Mouse (Mus musculus): ENCODE measurements around the gene Bik. TPM values are rescaled to one million over a fixed set of nuclear protein-coding genes. Genes with fewer than 3 reads are reported as not detected.
A peak's percentile ranks its signal among the peaks of the same experiment; 100 is the strongest.

The Bik gene
- under 1 TPM in 1 of 2 experiments, not detected in 1; 0.70 TPM for total RNA-seq (2021)
- long read RNA-seq, experiment 1, result 0 reads
- long read RNA-seq, experiment 2, result 0 reads

GRCm38 (mm10) chr15:83526424-83527091 lies at the start of gene Bik:
Gene Bik (plus strand): TSS chr15:83526862.
- no peak for DNase-seq (ENCODE audit: extremely low spot score in 1 of 2, low spot score in 2 of 2)
- TF ChIP-seq CTCF (IDR thresholded peaks at IDR 0.05), result no peak
- H3K4me3 ChIP-seq, result peak within 1 kb of the TSS; percentile 50
- intact Hi-C loops (cut with DNase I), result no loop called here
- no peak within 1 kb of the TSS for H3K27ac ChIP-seq

- Histone ChIP-seq H3K27ac (no peak overlapping the region), H3K4me3 (no peak overlapping the region)
- TF ChIP-seq CTCF (IDR thresholded peaks at IDR 0.05), result no peak
- DNase-seq (ENCODE audit: extremely low spot score in 1 of 2, low spot score in 2 of 2), result no peak
- intact Hi-C loops (cut with DNase I), result no loop called here
These were observed 48.6 kb upstream of the Bik start for GRCm38 (mm10) chr15:83478096-83478495.

- Histone ChIP-seq H3K4me3 (no peak overlapping the region), H3K27ac (no peak overlapping the region)
- intact Hi-C loops (cut with DNase I), result no loop called here
- TF ChIP-seq CTCF (IDR thresholded peaks at IDR 0.05), result no peak
- no peak for DNase-seq (ENCODE audit: extremely low spot score in 1 of 2, low spot score in 2 of 2)
These were observed 46.8 kb upstream of the Bik start for GRCm38 (mm10) chr15:83479818-83480217.

GRCm38 (mm10) chr15:83481236-83481780 lies 45.4 kb upstream of the Bik start:
- intact Hi-C loops (cut with DNase I), result no loop called here
- Histone ChIP-seq H3K4me3 (no peak overlapping the region), H3K27ac (no peak overlapping the region)
- no peak for DNase-seq (ENCODE audit: extremely low spot score in 1 of 2, low spot score in 2 of 2)
- no peak for TF ChIP-seq CTCF (IDR thresholded peaks at IDR 0.05)

- no peak for DNase-seq (ENCODE audit: extremely low spot score in 1 of 2, low spot score in 2 of 2)
- intact Hi-C loops (cut with DNase I), result no loop called here
- TF ChIP-seq CTCF (IDR thresholded peaks at IDR 0.05), result no peak
- Histone ChIP-seq H3K4me3 (no peak overlapping the region), H3K27ac (no peak overlapping the region)
These were observed 43.9 kb upstream of the Bik start for GRCm38 (mm10) chr15:83482645-83483224.

- H3K4me3 ChIP-seq, result no peak overlapping the region
- intact Hi-C loops (cut with DNase I), result no loop called here
- TF ChIP-seq CTCF (IDR thresholded peaks at IDR 0.05), result peak; percentile 39
- no peak overlapping the region for H3K27ac ChIP-seq
- no peak for DNase-seq (ENCODE audit: extremely low spot score in 1 of 2, low spot score in 2 of 2)
These were observed 43.2 kb upstream of the Bik start for GRCm38 (mm10) chr15:83483482-83483881.

GRCm38 (mm10) chr15:83484311-83484710 lies 42.4 kb upstream of the Bik start:
- intact Hi-C loops (cut with DNase I), result no loop called here
- no peak for DNase-seq (ENCODE audit: extremely low spot score in 1 of 2, low spot score in 2 of 2)

GRCm38 (mm10) chr15:83487477-83488115 lies 39.1 kb upstream of the Bik start:
- TF ChIP-seq CTCF (IDR thresholded peaks at IDR 0.05), result no peak
- no peak for DNase-seq (ENCODE audit: extremely low spot score in 1 of 2, low spot score in 2 of 2)
- Histone ChIP-seq H3K27ac (no peak overlapping the region), H3K4me3 (no peak overlapping the region)
- intact Hi-C loops (cut with DNase I), result no loop called here

More at GRCm38 (mm10) chr15:83484311-83484710, 42.4 kb upstream of the Bik start:
- Histone ChIP-seq H3K4me3 (no peak overlapping the region), H3K27ac (no peak overlapping the region)
- TF ChIP-seq CTCF (IDR thresholded peaks at IDR 0.05), result no peak

- Histone ChIP-seq H3K4me3 (no peak overlapping the region), H3K27ac (no peak overlapping the region)
- intact Hi-C loops (cut with DNase I), result no loop called here
- DNase-seq (ENCODE audit: extremely low spot score in 1 of 2, low spot score in 2 of 2), result no peak
- TF ChIP-seq CTCF (IDR thresholded peaks at IDR 0.05), result no peak
These were observed 37.2 kb upstream of the Bik start for GRCm38 (mm10) chr15:83489471-83489870.

- DNase-seq (ENCODE audit: extremely low spot score in 1 of 2, low spot score in 2 of 2), result no peak
- intact Hi-C loops (cut with DNase I), result no loop called here
These were observed 34.8 kb upstream of the Bik start for GRCm38 (mm10) chr15:83491891-83492290.

GRCm38 (mm10) chr15:83493856-83494571 lies 32.6 kb upstream of the Bik start:
- intact Hi-C loops (cut with DNase I), result no loop called here

More at GRCm38 (mm10) chr15:83491891-83492290, 34.8 kb upstream of the Bik start:
- TF ChIP-seq CTCF (IDR thresholded peaks at IDR 0.05), result no peak
- Histone ChIP-seq H3K4me3 (no peak overlapping the region), H3K27ac (no peak overlapping the region)

GRCm38 (mm10) chr15:83494572-83494920 lies 32.1 kb upstream of the Bik start:
- no peak for DNase-seq (ENCODE audit: extremely low spot score in 1 of 2, low spot score in 2 of 2)
- intact Hi-C loops (cut with DNase I), result no loop called here
- no peak for TF ChIP-seq CTCF (IDR thresholded peaks at IDR 0.05)
- H3K27ac ChIP-seq, result no peak overlapping the region
- H3K4me3 ChIP-seq, result no peak overlapping the region

More at GRCm38 (mm10) chr15:83493856-83494571, 32.6 kb upstream of the Bik start:
- TF ChIP-seq CTCF (IDR thresholded peaks at IDR 0.05), result no peak
- no peak for DNase-seq (ENCODE audit: extremely low spot score in 1 of 2, low spot score in 2 of 2)
- no peak overlapping the region for H3K4me3 ChIP-seq
- H3K27ac ChIP-seq, result no peak overlapping the region

All from left cerebral cortex, adult 2 months (tissue).